ENCODE assay signal across 8 mouse cellular contexts in the genomic region with DNA sequence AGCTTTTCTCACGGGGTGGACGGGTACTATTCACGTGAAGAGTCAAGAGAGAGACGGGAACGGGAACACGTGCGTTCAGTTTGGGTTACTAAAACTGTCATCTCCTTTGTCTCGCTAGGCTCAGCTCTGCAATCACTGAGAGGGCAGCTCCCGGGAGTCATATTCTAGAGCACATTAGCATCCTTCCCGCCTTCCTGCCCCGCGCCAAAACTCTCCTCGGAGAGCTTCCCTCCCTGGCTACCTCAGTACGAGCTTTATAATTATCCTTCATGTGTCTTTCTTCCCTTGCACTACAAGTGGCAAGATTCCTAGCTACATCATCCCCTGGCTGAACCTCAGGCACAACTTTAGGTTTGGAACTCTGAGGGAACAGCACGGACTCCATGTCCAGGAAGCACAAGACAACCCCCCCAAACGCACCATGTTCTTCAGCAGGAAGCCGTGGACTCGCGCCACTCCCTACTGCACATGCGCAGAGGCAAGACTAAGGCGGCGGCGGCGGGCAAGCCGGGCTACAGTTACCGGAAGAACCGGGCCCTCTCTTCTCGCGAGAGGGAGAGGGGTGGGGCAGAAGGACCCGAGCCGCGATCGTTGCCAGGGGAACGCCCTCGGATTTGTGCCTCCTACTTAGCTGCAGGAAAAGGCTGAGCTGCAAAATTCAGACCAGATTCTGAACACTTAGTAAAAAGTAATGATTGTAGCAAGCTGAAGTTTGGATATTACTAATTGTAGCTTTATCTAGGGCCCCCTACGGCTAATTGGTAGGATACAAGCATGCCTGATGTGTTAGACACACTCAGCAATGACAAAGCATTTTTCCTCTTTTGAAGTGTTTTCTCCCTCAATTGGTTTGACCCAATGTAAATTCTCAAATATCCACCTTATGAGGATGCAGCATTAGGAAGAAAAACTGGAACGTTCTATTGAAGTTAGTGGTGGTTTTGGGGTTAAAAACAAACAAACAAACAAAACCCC. TPM values are rescaled to one million over a fixed set of nuclear protein-coding genes. Genes with fewer than 3 reads are reported as not detected.
DNase-seq lines count a peak whose midpoint lies in the region; ATAC-seq and TF ChIP-seq lines count a peak whose summit lies in the region.

Gene Tmem209, minus strand, starts transcription at position 519 of the 975 bp plus-strand sequence.
Gene Ssmem1, plus strand, starts transcription at position 585 of the 975 bp plus-strand sequence.

- WGBS in forebrain, embryonic 12.5 days, result under 1% methylated on average over 37 of the region's 37 CpGs
- WGBS in heart, postnatal 0 days, result under 1% methylated on average over 37 of the region's 37 CpGs
- 0% methylated on average over 35 of the region's 37 CpGs for WGBS in liver, embryonic 16.5 days (ENCODE audit: insufficient replicate concordance)
- WGBS in neural tube, embryonic 13.5 days, result under 1% methylated on average over 37 of the region's 37 CpGs

- H3K9me3 ChIP-seq in E14TG2a.4 (ENCODE audit: low read length), result no peaks in the 10 kb centered on the region
- no peaks in the 10 kb centered on the region for H3K9me3 ChIP-seq in forebrain, embryonic 12.5 days
- no peaks in the 10 kb centered on the region for H3K9me3 ChIP-seq in heart, postnatal 0 days (replicated peaks; ENCODE audit: control insufficient read depth, low read length)
- no peaks in the 10 kb centered on the region for H3K9me3 ChIP-seq in liver, embryonic 16.5 days (replicated peaks; ENCODE audit: control insufficient read depth, low read length)
- no peaks in the 10 kb centered on the region for H3K9me3 ChIP-seq in neural tube, embryonic 13.5 days

- H3K4me2 ChIP-seq in forebrain, embryonic 12.5 days, result peak within 1 kb of the TSS; percentile 67
- H3K4me2 ChIP-seq in heart, postnatal 0 days (ENCODE audit: low read depth, low read length), result peak within 1 kb of the TSS; percentile 63
- H3K4me2 ChIP-seq in liver, embryonic 16.5 days (ENCODE audit: low read depth, low read length), result peak within 1 kb of the TSS; percentile 80
- peak within 1 kb of the TSS; percentile 82 for H3K4me2 ChIP-seq in neural tube, embryonic 13.5 days

- peaks cover 43% of the 10 kb centered on the region for H3K4me1 ChIP-seq in E14TG2a.4 (replicated peaks; ENCODE audit: low read depth, low read length)
- H3K4me1 ChIP-seq in forebrain, embryonic 12.5 days, result peaks cover 14% of the 10 kb centered on the region
- peaks cover 9% of the 10 kb centered on the region for H3K4me1 ChIP-seq in heart, postnatal 0 days (ENCODE audit: control insufficient read depth, insufficient read depth)
- peaks cover 11% of the 10 kb centered on the region for H3K4me1 ChIP-seq in liver, embryonic 16.5 days (ENCODE audit: control insufficient read depth, low read depth, low read length)
- peaks cover 10% of the 10 kb centered on the region for H3K4me1 ChIP-seq in neural tube, embryonic 13.5 days (replicated peaks)
- H3K4me1 ChIP-seq in testis, adult 2 months (ENCODE audit: control insufficient read depth, insufficient read depth, low read length), result peaks cover 3% of the 10 kb centered on the region

- ATAC-seq in forebrain, embryonic 12.5 days (ENCODE audit: low FRiP score), result peak; percentile 99
- ATAC-seq in heart, postnatal 0 days (ENCODE audit: insufficient read depth, low read depth), result peak; percentile 100
- peak; percentile 100 for ATAC-seq in liver, embryonic 16.5 days (ENCODE audit: low read depth)
- peak; percentile 98 for ATAC-seq in neural tube, embryonic 13.5 days (ENCODE audit: low read depth)

- peak; percentile 98 for DNase-seq in c-Kit-positive CD71-positive TER-119-positive erythroid progenitor cells, embryonic 14.5 days (ENCODE audit: low spot score)
- DNase-seq in heart, postnatal 0 days (ENCODE audit: low spot score), result peak; percentile 99
- peak; percentile 99 to 100 for DNase-seq in kidney, postnatal 4 days

- TF ChIP-seq CTCF in E14TG2a.4 (conservative IDR thresholded peaks at IDR 0.05; ENCODE audit: low read length), result no peak
- no peak for TF ChIP-seq CTCF in heart, postnatal 0 days (IDR thresholded peaks at IDR 0.05; ENCODE audit: low read depth)
- no peak for TF ChIP-seq CTCF in testis, adult 2 months (IDR thresholded peaks at IDR 0.05; ENCODE audit: control insufficient read depth, insufficient read depth, insufficient replicate concordance, low read depth, low read length)

- H3K36me3 ChIP-seq in E14TG2a.4 (ENCODE audit: insufficient read depth, low read length), result peaks cover 38% of the 10 kb centered on the region
- H3K36me3 ChIP-seq in forebrain, embryonic 12.5 days (replicated peaks), result peaks cover 13% of the 10 kb centered on the region
- H3K36me3 ChIP-seq in heart, postnatal 0 days (replicated peaks; ENCODE audit: control insufficient read depth, insufficient read depth, low read length), result peaks cover 21% of the 10 kb centered on the region
- H3K36me3 ChIP-seq in liver, embryonic 16.5 days (ENCODE audit: control insufficient read depth, insufficient read depth), result peaks cover 14% of the 10 kb centered on the region
- peaks cover 16% of the 10 kb centered on the region for H3K36me3 ChIP-seq in neural tube, embryonic 13.5 days
- no peaks in the 10 kb centered on the region; the same call in none of the 2 replicates for H3K36me3 ChIP-seq in testis, adult 2 months (ENCODE audit: control insufficient read depth, insufficient read depth, low read length)

- TF ChIP-seq EP300 in heart, postnatal 0 days (IDR thresholded peaks at IDR 0.05; ENCODE audit: low read depth), result peak; percentile 97

- no peaks in the 10 kb centered on the region for H3K27me3 ChIP-seq in E14TG2a.4 (ENCODE audit: insufficient read depth, low read length)
- H3K27me3 ChIP-seq in forebrain, embryonic 12.5 days, result no peaks in the 10 kb centered on the region
- H3K27me3 ChIP-seq in heart, postnatal 0 days (ENCODE audit: control insufficient read depth, insufficient read depth, low read length), result no peaks in the 10 kb centered on the region
- no peaks in the 10 kb centered on the region for H3K27me3 ChIP-seq in liver, embryonic 16.5 days (ENCODE audit: control insufficient read depth, insufficient read depth, low read depth, low read length)
- no peaks in the 10 kb centered on the region for H3K27me3 ChIP-seq in neural tube, embryonic 13.5 days
- H3K27me3 ChIP-seq in testis, adult 2 months (ENCODE audit: control insufficient read depth, insufficient read depth, low read length), result no peaks in the 10 kb centered on the region

- peak within 1 kb of the TSS; percentile 91 for H3K4me3 ChIP-seq in E14TG2a.4 (replicated peaks; ENCODE audit: low read length)
- H3K4me3 ChIP-seq in forebrain, embryonic 12.5 days (replicated peaks), result peak within 1 kb of the TSS; percentile 50
- H3K4me3 ChIP-seq in heart, postnatal 0 days (ENCODE audit: low read depth, low read length), result peak within 1 kb of the TSS; percentile 57
- H3K4me3 ChIP-seq in liver, embryonic 16.5 days (ENCODE audit: low read depth, low read length), result peak within 1 kb of the TSS; percentile 83
- H3K4me3 ChIP-seq in neural tube, embryonic 13.5 days, result peak within 1 kb of the TSS; percentile 54
- H3K4me3 ChIP-seq in testis, adult 2 months (ENCODE audit: control insufficient read depth, low read depth, low read length), result peak within 1 kb of the TSS; percentile 91

- peak within 1 kb of the TSS; percentile 96 for H3K27ac ChIP-seq in forebrain, embryonic 12.5 days
- peak within 1 kb of the TSS; percentile 93 for H3K27ac ChIP-seq in heart, postnatal 0 days (ENCODE audit: low read depth)
- peak within 1 kb of the TSS; percentile 91 for H3K27ac ChIP-seq in liver, embryonic 16.5 days (ENCODE audit: low read length)
- peak within 1 kb of the TSS; percentile 96 for H3K27ac ChIP-seq in neural tube, embryonic 13.5 days (replicated peaks)
- peak within 1 kb of the TSS; percentile 96 for H3K27ac ChIP-seq in testis, adult 2 months (ENCODE audit: control insufficient read depth, insufficient read depth, low read depth, low read length)

- H3K9ac ChIP-seq in forebrain, embryonic 12.5 days, result peak within 1 kb of the TSS; percentile 71
- peak within 1 kb of the TSS; percentile 60 for H3K9ac ChIP-seq in heart, postnatal 0 days (replicated peaks; ENCODE audit: low read depth, low read length)
- H3K9ac ChIP-seq in liver, embryonic 16.5 days (ENCODE audit: low read depth, low read length), result peak within 1 kb of the TSS; percentile 83
- peak within 1 kb of the TSS; percentile 78 for H3K9ac ChIP-seq in neural tube, embryonic 13.5 days

- peak; percentile 99 for TF ChIP-seq POLR2A in testis, adult 2 months (IDR thresholded peaks at IDR 0.05; ENCODE audit: control insufficient read depth, low read depth, low read length)

RNA-seq across cellular contexts. Expression of gene Tmem209, which starts in this region (rescaled TPM):
- polyA plus RNA-seq in forebrain, embryonic 12.5 days (2016; fragmentation: Nextera tagmentation; extraction: Ambion mirVana), result 48.1 and 49.4 TPM in 2 replicates
- total RNA-seq in heart, postnatal 0 days (2014; rRNA removed; ENCODE audit: low replicate concordance), result 36.9 and 41.8 TPM in 2 replicates
- polyA plus RNA-seq in heart, postnatal 0 days (2015; fragmentation: Nextera tagmentation; extraction: Ambion mirVana), result 10.9 and 13.1 TPM in 2 replicates
- polyA plus RNA-seq in liver, embryonic 16.5 days (2015; fragmentation: Nextera tagmentation; extraction: Ambion mirVana), result 17.6 and 20.0 TPM in 2 replicates
- 28.3 and 28.4 TPM in 2 replicates for polyA plus RNA-seq in neural tube, embryonic 13.5 days (2015; fragmentation: Nextera tagmentation; extraction: Ambion mirVana)
- 77.8 and 92.3 TPM in 2 replicates for polyA plus RNA-seq in testis, adult 2 months (2012; rRNA removed)

RNA-seq across cellular contexts. Expression of gene Ssmem1, which starts in this region (rescaled TPM):
- polyA plus RNA-seq in forebrain, embryonic 12.5 days (2016; fragmentation: Nextera tagmentation; extraction: Ambion mirVana), result 0.29 and 0.42 TPM in 2 replicates
- total RNA-seq in heart, postnatal 0 days (2014; rRNA removed; ENCODE audit: low replicate concordance), result not detected in 2 replicates
- polyA plus RNA-seq in heart, postnatal 0 days (2015; fragmentation: Nextera tagmentation; extraction: Ambion mirVana), result 0.08 TPM in 1 of 2 replicates, not detected in the other
- 0.06 and 0.07 TPM in 2 replicates for polyA plus RNA-seq in liver, embryonic 16.5 days (2015; fragmentation: Nextera tagmentation; extraction: Ambion mirVana)
- not detected in 2 replicates for polyA plus RNA-seq in neural tube, embryonic 13.5 days (2015; fragmentation: Nextera tagmentation; extraction: Ambion mirVana)
- 109 and 119 TPM in 2 replicates for polyA plus RNA-seq in testis, adult 2 months (2012; rRNA removed)

Comparison
In these comparisons a context has a peak if more than half of its experiments do, and no peak if none do; other contexts are left out.
1. Peak in every context shown above with its lines: DNase-seq, ATAC-seq, H3K4me3 ChIP-seq and H3K27ac ChIP-seq.
2. RNA of gene Ssmem1 (polyA plus RNA-seq): 109 to 119 TPM in testis, adult 2 months; 0.29 to 0.42 TPM in forebrain, embryonic 12.5 days, not detected in neural tube, embryonic 13.5 days, 0.08 TPM in heart, postnatal 0 days and 0.06 to 0.07 TPM in liver, embryonic 16.5 days; every median in the first group is over 10 times any median in the second.